Mouse (Mus musculus): Measurements from ENCODE around the gene Adamts16. TPM values are rescaled to one million over a fixed set of nuclear protein-coding genes. Genes with fewer than 3 reads are reported as not detected.

Adamts16 gene
- polyA plus RNA-seq, 1 experiment from 2014 or later, result 0.31 TPM

DNA sequence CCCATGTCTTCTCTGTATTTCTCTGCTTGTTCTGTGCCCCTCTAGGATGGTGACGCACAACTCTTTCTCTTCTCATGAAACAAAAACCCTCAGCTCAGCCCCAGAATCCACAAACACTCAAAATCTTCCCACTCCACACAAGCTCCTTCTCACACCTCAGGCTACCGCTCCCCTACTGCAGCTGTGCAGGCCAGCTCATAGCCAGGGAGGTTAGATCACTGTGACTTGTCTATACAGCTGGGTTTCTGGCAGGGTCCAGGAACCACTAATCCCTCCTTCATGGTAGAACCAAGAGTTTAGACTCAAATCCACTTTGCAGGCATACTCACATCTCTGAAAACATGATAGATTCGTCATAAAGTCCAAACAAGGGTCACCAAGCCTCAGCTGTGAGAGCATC is 161.3 kb downstream of the Adamts16 start:
- Histone ChIP-seq H3K27me3 (ENCODE audit: control insufficient read depth, insufficient read depth, low read length) (no peaks in the 10 kb centered on the region), H3K9me3 (ENCODE audit: control insufficient read depth, low read length) (no peaks in the 10 kb centered on the region), H3K9ac (ENCODE audit: low read length) (no peak overlapping the region), H3K36me3 (ENCODE audit: control insufficient read depth, insufficient read depth, low read length) (no peaks in the 10 kb centered on the region), H3K27ac (replicated peaks in 1 of 2; ENCODE audit: control insufficient read depth in 1 of 2, insufficient read depth in 1 of 2, low read depth in 2 of 2, low read length in 2 of 2) (no peak overlapping the region), H3K4me3 (ENCODE audit: control insufficient read depth in 1 of 2, insufficient read depth in 1 of 2, low read depth in 1 of 2, low read length in 2 of 2) (no peak overlapping the region), H3K4me2 (ENCODE audit: low read length) (no peak overlapping the region), H3K4me1 (ENCODE audit: control insufficient read depth in 2 of 2, insufficient read depth in 2 of 2, low read length in 2 of 2) (no peaks in the 10 kb centered on the region; a peak in 1 of 4 replicates)
- WGBS, result 81% methylated on average over 3 of the region's 3 CpGs
- no peak for ATAC-seq (ENCODE audit: insufficient number of reproducible peaks, insufficient read depth, low FRiP score, low read depth)

Other genes with a start within 250 kb of the Adamts16 start
- 18.2 and 19.5 TPM in 2 replicates for gene Ice1, start 204.2 kb downstream of the Adamts16 start, polyA plus RNA-seq (2014; fragmentation: Nextera tagmentation; extraction: Ambion mirVana)